Mouse (Mus musculus): ENCODE results near the gene Pax7.
A peak's percentile ranks its signal among the peaks of the same experiment; 100 is the strongest.

Pax7 gene

DNA sequence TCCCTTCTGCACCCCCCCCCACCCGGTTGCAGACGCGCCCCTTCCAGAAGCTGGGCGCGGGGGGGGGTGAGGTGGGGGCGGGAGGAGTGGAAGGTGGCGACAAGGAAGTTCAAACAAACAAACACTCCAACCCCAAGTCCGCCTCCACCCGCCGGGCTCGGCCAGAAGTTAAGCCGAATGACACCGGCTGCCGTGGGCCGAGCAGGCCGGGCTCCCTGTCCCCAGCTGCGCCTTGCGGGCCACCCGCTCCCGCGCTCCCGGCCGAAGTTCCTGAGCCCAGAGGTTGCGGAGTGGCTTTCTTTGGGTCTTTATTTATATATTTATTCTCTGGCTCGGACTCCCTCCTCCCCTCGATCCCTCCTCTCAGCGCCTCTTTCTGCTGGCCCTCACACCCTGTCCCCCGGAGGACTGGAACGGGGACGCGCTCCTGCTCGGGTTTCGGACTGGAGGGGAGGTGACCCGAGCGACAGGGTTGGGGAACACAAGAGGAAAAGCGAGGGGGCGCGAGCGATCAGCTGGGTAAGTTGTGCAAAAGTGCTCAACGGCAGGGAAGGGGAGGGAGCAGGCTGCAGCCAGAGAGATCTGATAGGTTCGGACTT is at the start of gene Pax7:
TSS of gene Pax7 (minus strand) at position 493 of the 599 bp plus-strand sequence.
- DNase-seq = no peak

DNA sequence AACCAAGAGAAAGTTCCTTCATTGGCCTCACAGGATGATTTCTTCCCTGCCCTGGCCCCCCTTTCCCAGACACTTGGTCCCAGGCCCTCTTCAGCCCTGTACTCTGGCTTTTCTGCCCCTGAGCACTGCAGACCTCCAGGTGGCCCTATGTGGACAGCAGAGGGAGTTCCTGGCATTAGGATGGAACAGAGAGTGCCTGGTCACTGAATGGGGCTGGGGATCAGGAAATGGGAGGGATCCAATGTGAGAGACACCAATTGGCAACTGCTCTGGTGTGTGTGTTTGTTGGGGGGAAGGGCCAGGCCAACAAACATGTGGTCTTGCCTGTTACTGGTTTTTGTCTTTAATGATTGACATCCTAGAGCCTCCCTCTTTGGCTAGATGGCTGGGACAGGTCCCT is 48.5 kb upstream of the Pax7 start:
- DNase-seq = no peak

DNA sequence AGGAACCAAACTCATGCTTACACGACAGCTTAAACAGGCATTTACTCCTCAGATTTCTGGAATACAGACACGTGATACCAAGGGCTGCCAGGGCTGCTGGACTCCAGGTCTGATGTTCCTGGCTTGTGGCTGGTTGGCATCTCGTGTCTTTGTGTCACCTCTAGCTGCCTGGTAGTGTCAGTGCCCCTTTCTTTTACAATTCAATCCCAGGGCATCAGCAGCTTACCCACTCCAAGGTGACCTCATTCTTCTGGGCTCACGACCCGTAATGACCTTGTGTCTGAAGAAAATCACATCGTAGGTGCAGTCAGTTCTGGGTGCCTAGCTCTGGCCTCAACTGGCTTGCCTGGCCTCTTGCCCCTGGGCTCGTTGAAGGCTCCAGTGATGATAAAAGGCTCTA is 46.0 kb upstream of the Pax7 start:
- DNase-seq = no peak

DNA sequence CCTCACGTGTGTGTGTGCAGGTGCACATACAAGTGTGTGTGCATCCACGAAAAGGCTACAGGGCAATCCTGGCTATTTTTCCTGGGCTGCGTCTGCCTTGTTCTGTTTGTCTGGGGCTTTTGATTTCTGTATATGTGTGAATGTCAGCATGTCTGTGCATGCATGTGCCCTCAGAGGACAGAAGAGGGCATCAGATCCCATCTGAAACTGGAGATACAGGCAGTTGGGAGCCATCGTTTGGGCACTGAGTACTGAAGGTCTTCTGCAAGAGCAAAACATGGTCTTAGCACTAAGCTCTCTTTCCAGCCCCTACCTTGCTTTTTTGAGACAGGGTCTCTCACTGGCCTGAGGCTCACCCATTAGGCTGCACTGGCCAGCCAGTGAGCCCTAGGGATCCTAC is 45.1 kb upstream of the Pax7 start:
- no peak for DNase-seq

DNA sequence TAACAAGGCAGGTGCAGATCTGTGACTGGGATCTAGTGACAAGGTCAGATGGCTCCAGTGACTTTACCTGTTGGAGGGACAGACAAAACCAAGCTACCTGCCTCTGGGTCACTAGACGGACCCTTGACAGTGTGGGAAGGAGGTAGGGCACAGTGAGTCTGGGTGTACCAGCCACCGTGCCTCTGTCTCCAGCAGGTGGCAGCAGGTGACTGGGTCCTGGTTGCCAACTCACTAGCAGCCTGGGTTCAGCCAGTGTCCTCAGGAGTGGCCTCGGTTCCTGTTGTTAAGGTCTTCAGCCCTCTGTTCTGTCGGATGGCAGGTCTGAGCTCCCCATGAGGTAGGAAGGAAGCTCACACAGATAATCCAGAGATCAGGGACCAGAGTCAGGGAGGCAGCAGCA is 43.9 kb upstream of the Pax7 start:
- DNase-seq = peak; percentile 71

DNA sequence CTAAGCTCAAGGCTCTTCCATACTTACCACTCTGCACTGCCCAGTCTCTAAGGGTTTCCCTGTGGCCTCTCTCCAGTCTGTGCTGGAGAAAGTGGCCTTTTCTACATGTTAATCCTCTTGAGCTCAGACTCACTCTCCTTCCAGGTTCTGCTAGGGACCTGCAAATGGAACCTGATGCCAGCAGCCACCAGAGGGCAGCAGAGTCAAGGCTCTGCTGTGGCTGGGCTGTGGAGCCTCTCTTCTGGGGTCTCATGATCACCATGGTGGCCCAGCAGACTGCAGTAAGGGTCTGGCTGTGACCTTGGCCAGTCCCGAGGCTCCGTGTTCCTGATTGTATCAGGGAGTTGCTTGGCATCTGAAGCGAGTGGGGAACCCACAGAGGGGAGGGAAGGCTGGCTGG is 39.3 kb upstream of the Pax7 start:
- DNase-seq = peak; percentile 24

DNA sequence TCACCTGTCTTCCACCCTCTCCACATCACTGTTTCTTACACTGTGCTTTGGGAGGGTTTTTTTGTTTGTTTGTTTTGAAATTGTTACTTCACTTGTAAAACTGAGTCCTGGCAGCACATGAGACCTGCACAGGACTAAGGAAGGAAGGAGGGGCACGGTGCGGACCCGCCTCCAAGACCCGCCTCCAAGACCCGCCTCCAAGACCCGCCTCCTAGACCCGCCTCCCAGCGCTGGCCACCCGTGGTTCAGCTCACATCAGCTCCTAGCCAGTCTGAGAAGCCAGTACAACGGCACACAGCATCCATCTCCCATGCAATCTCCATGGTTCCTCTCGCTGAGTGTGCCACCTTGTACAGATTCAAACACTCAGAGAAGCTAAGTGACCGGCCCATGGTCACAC is 38.4 kb upstream of the Pax7 start:
- no peak for DNase-seq

DNA sequence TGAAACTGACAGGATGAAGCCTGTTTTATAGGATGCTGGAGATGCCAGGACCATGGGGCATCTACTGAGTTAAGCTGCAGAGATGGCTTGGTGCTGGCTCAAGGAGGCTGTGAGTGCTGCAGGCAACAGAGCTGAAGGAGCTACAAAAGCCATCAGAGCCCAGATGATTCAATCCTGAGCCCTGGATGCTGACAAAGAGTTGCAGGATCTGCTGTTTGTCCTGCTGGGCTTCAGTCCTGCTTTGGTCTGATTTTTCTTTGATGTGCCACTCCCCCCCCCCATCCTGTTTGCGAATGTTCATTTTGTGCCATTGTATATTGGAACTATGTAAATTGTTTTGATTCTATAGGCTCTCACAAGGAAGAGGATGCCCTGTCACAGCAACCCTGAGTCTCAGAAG is 29.9 kb upstream of the Pax7 start:
- DNase-seq = no peak

DNA sequence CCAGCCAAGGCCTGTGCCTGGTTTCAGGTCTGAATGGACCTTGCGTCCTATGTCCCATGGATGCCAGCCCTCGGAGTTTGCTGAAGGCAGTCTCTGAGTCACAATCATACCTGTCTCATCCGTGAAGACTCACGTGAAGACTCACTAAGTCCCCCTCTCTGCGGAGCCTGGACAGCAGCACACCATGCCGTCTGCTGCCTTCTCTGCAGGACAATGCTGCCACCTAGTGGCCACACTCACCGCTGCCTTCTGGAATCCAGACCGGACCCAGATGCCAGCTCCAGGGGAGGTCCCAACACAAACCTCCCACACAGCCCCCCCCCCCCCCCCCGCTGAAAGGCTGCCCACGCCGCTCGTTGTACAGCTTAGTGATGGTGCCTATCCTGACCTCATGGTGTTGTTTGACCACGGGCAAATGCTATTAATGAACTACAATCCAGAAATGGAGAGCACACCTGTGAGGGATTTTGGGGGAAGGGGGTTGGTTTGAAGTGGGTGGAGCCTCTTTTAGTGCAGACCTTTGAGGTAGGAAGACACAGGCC is 25.4 kb upstream of the Pax7 start:
- DNase-seq = peak; percentile 84

DNA sequence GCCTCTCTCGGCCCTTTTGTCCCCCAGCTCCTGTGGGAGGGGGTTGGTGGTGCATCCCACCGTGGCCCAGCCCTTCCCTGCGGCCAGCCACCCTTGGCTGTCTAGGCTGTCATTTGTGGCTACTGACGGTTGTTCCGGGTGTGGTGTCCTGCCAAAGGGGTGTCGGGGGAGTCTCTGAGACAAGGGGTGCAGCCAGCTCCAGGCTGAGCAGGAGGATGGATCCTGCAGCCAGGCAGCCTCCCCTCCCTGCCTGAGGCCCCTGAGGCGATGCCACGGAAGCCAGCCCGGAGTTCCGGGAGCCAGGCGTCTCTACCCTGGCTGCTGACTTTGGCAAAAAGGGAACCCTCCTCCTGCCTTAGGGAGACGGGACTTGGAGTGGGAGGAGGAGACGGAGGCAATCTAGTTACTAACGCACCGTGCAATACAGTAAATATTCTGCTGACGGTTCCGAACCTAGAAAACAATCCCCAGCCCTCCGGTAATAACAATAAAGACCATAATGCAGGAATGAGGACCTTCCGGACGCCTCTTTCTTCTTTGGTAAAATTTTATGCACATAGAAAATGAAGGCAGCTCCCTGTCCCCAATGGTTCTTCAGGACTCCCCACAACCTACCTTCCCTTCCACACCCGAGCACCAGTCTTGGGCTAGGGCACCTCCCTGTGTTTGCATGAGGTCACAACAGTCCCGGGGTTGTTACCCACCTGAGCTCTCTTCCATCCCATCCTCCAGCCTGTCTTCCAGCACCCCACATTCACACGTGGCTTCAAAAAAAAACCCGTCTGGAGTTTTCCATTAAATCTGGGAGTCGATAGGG is 19.1 kb upstream of the Pax7 start:
- no peak for DNase-seq

DNA sequence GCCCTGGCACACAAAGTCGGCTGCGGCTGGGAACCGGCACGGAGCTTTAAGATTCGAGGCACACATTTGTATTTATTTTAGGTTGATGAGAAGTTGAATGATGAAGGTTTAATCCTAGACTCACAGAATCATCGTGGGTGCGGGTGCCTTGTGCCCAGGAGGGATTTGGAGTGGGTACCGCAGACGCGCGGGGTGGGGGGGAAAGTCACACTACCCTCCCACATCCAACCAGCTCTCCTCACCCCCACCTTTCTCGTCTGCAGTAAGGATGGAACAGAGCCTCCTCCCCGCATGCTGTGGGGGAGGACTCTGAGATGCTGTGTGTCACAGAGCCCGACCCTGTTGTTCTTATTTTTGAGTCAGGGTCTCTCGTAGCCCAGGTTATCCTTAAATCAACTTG is 18.1 kb upstream of the Pax7 start:
- no peak for DNase-seq

DNA sequence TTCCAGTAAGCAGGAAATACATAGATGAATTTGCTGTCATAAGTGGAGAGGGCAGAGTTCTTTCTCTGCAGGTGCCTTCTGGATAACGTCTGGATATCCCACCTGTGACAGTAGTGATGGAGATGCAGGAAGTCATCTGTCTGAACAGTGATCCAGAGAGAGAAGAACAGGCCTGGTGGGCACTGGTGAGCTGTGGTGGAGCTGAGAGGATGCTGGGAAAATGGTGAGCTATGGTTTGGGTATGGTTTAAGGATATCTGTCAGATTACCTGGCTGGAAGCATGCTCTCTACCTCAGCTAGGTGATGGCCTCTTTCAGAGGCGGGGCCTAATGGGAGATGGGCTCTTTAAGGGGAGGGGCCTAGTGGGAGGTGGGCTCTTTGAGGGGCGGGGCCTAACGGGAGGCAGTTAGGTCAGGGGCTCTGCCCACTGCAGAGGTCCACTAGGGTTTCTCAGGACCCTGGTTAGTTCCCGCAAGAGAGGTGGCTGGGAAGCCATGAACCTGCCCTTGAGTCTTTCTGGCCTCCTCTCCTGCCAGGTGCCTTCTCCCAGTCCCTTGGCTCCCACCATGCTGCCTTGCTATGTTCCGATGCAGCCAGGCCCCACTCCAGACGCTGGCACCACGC is 17.3 kb upstream of the Pax7 start:
- DNase-seq = no peak

DNA sequence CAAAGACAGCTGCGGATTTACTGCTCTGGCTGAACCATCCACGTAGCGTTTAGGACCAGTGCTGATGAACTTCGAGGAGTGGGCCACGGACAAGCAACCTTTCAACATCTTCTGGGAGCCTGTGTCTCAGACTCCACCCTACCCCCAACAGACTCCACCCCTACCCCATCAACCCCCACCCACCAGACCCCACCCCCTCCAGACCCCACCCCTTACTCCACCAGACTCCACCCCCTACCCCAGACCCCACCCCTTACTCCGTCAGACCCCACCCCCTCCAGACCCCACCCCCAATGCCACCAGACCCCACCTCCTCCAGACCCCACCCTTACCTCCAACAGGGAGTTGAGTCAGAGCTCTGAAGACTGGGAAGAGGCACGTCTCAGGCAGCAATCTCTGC is 10.1 kb upstream of the Pax7 start:
- DNase-seq = no peak

DNA sequence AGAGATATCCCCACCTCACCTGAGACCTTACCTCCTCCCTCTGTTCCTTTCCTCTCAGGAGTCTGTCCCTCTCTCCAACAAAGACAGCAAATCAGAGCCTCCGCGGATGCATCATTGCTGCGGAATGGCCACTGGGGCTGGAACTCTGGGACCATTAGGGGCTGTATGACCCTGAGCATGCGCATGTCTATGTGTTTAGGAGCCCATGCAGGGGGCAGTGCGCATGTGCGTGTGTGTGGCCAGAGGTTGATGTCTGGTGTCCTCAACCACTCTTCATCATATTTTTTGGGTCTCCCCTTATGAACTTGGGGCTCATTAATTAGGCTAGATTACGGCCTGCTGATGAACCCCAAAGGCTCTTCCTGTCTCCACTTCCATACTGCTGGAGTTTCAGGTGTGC is 9.6 kb upstream of the Pax7 start:
- no peak for DNase-seq

DNA sequence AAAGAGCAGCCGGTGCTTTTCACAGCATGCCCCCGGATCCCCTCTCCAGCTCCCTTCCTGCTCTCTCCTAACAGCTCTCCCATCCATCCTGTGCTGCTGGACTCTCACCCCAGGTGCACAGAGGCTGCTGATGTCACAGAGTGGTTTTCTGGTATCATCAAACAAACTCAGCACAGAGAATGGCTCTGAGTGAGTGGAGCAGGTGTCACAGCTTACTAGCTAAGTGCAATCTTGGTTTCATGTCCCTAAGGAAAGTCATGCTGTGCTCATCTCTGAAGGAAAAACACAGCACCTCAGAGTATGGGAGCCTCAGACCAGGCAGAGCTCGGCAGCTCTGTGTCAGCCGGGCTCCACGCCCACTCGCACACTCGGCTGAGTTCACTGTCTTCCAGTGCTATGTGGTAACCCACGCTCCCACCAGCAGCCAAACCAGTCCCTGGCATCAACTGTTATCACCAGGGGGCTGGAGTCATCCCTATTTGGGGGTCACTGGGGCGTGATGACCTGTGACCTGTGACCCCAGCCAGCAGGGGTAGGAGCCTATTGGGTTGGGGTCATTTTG is 7.7 kb upstream of the Pax7 start:
- DNase-seq = no peak

DNA sequence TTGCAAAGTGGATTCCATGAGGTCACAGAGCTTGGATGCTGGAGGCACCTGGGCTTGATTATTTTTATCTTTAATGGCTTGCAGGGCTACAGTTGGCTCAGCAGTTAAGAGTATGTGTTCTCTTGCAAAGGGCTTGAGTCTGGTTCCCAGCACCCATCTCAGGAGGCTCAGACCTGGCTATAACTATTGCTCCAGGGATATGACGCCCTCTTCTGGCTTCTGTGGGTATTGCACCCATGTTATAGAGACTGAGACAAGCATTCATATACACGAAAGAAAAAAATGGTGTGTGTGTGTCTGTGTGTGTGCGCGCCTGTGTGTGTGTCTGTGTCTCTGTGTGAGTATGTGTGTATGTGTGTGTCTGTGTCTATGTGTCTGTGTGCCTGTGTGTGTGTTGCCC is 7.1 kb upstream of the Pax7 start:
- DNase-seq = no peak

DNA sequence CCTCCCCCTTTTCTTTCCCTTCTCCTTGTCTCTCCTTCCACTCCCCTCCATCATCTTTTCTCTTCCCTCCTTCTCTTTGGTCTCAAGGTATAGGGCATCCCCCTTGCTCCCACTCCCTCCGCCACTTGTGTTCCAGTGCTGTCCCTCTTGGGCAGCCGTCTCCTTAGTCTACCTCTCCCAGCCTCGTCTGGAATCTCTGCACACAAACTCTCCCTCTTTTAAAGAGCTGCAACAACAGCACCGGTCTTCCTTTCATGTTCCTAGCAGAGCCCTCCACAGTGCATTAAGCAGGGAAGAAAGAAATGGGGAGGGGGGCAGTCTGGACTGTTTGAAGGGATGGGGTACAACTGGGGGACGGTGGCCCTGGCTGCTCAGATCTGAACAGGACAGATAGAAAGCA is 3.4 kb upstream of the Pax7 start:
- no peak for DNase-seq

DNA sequence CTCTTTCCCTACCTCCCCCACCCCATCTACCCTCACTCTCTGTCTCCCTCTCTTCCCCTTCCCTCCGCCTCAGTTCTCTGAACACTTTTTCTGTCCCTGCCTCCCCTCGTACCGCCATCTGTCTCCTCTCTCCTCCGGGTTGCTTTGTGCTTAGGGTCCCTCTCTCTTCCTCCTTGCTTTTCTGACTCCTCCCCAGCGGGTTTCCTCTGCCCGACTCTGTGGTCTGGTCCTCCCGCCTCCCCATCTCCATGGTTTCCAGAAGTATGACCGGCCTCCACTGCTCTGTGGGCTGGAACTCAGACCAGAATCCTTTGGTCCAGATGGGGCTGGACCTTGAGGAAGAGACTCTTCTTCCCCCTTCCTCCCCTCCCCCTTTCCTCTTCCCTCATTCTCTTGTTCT is 2.9 kb upstream of the Pax7 start:
- no peak for DNase-seq

DNA sequence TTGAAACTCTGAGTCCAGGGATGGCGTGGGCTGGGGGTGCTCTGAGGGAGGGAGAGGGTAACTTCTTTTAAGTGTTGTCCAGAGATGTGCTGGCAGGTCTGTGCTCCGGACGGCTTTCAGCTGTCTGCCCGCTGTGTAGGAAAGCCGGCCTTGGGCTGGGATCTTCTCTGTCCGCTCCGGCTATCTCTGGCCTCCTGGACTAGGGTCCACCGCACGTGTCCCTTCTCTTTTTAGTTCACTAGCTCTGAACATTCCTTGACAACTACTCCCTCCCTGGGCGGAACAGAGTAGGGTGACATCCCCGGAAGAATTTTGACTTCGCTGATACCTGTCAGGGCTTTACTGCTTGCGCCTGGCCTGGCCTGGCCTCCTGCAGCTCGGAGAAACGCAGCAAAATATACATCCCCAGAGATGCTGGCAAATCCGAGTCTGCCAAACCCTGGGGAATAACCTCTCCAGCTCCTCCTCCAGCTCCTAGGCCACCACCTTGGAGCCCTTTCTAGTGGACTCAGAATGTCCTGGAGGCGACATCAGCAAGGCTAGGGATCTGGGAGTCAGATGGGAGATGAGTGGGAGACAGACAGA is 581 bp upstream of the Pax7 start:
- DNase-seq = no peak

DNA sequence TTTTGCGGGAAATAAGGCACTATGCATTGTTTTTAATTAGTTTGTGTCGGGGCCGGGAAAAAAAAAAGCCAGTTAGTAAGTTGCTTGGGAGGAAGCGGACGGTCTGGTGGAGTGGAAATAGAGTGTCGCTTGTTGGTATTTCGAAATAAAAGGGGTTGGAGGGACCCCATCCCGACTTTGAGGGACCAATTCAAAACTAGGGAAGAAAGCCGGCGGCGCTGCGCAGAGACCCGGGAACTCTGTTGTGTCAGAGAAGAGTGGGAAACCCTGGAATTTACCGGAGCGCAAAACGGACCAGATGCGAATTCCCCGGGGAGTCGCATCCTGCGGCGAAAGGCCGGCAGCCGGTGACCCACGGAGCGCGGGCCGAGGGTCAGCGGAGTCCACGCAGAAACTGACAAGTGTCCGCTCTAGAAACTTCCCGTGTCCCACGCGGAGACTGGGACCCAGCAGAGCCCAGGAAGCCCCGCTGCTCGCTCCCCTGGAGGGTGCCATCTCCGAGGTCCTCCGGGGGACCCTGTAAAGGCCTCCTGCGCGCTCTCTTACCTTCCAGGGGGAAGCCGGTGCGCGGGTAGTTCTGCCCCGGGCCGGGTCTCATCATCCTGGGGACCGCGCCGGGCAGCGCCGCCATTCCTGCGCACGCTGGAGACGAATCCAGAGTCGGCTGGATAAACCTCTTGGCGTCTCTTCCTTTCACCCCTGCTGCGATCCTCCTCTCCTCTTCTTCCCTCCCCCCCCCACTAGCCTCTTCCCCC is 870 bp downstream of the Pax7 start:
- no peak for DNase-seq

DNA sequence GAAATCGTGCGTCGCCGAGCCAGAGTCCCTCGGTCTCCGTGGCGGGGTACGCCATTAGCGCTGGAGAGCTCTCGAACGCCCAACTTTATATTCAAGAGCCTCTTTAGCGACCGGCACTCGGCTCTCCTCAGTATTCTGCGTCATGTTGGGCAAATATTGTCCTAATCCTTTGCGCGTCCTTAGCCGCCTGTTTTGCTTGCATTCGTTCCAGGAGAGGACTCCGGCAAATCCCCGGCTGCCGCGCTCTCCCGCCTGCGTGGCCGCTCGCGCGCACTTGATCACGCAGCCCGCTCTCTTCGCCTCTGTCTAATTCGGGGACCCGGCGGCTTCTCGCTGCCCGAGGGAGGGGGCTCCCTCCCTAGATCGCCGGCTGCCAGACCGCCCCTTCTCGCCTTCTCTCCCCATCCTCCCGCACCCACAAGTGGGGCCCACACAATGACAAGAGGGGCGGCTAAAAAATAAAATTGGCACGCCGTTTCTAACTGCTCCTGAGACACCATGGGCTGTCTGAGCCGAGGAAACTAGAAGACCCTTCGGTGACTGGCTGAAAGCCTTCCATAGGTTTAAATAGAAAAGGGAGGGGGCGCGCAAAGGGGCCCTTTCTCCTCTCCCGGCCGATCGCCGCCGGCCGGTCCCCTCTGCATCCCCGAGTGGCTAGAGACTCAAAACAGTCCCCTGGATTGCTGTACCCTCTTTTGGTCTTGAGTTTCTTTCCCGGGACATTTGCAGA is 1.7 kb downstream of the Pax7 start:
- DNase-seq = no peak

Data from kidney, postnatal 14 days (tissue).